Mouse (Mus musculus) neural tube, embryonic 12.5 days (tissue): Measurements from ENCODE around the gene Rnf11. TPM values are rescaled to one million over a fixed set of nuclear protein-coding genes. Genes with fewer than 3 reads are reported as not detected.
"Not testable (repeated sequence)": the region's sequence is repeated elsewhere in the genome, so short reads cannot be mapped to it uniquely, and the experiment has no call there.

Experiments used
- ATAC-seq: fragments of 200-750 bp; cut with Nextera tagmentation; 2 replicates; pipeline ENCODE4 v1.8.0; 2017; ENCODE audit warnings: low read depth, mild to moderate bottlenecking, moderate TSS enrichment, moderate library complexity; ENCODE audit not compliant: low FRiP score
- H3K27ac ChIP-seq: fragments of 300-500 bp; sonication (generic); 2 replicates; pipeline ENCODE4 v1.5.1; 2016
- H3K27me3 ChIP-seq: fragments of 300-500 bp; sonication (generic); replicated peaks from 2 replicates; pipeline ENCODE4 v1.6.1; 2016; ENCODE audit warnings: mild to moderate bottlenecking
- H3K36me3 ChIP-seq: fragments of 300-500 bp; sonication (generic); 2 replicates; pipeline ENCODE4 v1.6.1; 2016; ENCODE audit warnings: mild to moderate bottlenecking
- H3K4me1 ChIP-seq: fragments of 300-500 bp; sonication (generic); 2 replicates; pipeline ENCODE4 v1.6.1; 2016
- H3K4me2 ChIP-seq: fragments of 300-500 bp; sonication (generic); replicated peaks from 2 replicates; pipeline ENCODE4 v1.6.1; 2016; ENCODE audit warnings: mild to moderate bottlenecking
- H3K4me3 ChIP-seq: fragments of 300-500 bp; sonication (generic); 2 replicates; pipeline ENCODE4 v1.5.1; 2016
- H3K9ac ChIP-seq: fragments of 300-500 bp; sonication (generic); 2 replicates; pipeline ENCODE4 v1.6.1; 2016; ENCODE audit warnings: mild to moderate bottlenecking
- H3K9me3 ChIP-seq: fragments of 300-500 bp; sonication (generic); 2 replicates; pipeline ENCODE4 v1.6.1; 2016; ENCODE audit warnings: mild to moderate bottlenecking
- WGBS: fragments of 180-500 bp; shearing (Covaris S2); methylation state at CpG from one replicate; pipeline ENCODE4 v1.1.7; 2016; 5-methylcytosine and 5-hydroxymethylcytosine counted together
- polyA plus RNA-seq: library from polyadenylated mRNA; unstranded; fragments of >200 nt; fragmentation: Nextera tagmentation; extraction: Ambion mirVana; gene quantifications from 2 replicates; pipeline ENCODE4 v1.2.1, GENCODE M21; 2016

Rnf11 gene
- polyA plus RNA-seq, 1 experiment from 2014 or later = 71.0 TPM

DNA sequence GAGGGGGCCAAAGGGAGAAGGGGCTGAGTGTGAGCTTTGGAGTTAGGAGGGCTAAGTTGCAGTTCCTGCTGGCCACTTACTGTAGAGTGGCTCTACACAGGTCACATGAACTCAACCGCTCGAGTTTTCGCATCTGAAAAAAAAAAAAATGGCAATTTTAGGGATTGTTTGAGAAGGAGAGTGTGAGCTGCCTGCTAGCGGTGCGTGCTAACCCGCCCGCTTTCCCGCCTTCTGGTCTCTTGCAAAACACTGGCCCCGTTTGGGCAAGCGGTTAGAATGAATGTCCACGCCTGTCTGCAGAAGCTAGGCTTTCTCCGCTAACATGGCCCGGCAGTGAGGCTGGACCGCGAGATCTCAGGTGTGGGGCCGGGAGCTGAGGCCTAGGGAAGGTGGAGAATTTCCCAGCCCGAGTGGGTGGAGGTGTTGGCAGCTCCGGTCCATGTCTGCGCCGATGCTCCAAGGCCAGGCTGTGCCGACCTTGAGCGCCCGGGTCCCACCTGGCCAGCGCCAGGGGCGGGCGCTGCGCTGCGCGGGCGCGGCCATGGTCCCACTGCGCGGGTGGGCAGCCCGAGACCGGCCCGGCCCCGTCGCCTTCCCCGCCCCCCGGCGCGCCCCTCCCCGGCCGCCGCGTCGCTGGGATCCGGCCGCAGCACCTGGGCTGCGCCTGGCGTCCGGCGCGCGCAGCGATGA lies 77.9 kb downstream of the Rnf11 start, which contains the start of gene Ttc39a:
Gene Ttc39a (plus strand): TSS at position 138 of the 690 bp plus-strand sequence.
- H3K4me3 ChIP-seq = peak within 1 kb of the TSS; percentile 65
- peaks cover 21% of the 10 kb centered on the region for H3K4me1 ChIP-seq
- no peaks in the 10 kb centered on the region for H3K9me3 ChIP-seq
- no peak within 1 kb of the TSS for H3K27ac ChIP-seq
- no peaks in the 10 kb centered on the region for H3K36me3 ChIP-seq
- peak within 1 kb of the TSS; percentile 98 for H3K4me2 ChIP-seq
- peak; percentile 49 for ATAC-seq
- H3K27me3 ChIP-seq = peaks cover 15% of the 10 kb centered on the region; the same call in 1 of the 2 replicates
- WGBS = 1% methylated on average over 56 of the region's 56 CpGs
- H3K9ac ChIP-seq = peak within 1 kb of the TSS; percentile 75

DNA sequence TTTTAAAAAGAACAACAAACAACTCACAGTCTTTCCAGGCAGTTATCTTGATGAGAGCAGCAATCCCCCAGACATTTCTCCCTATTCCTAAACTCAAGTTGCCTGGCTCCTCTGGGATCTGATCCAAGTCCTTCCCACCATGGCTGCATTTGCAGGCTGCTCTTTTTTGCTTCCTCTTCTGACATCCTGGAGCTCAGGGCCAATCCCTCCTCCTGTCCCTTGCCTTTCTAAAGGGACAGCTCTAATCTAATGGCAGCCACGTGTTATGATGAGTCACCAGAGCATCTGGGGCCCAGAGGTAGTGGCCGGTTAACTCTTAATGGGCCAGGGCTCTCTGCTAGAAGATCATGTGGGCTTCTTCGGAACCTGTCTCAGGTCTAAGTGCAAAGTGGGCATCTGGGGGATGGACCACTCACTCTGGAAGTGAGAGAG lies 78.5 kb downstream of the Rnf11 start:
- WGBS = 8% methylated on average over 3 of the region's 3 CpGs
- 0 out of 2 replicates have a peak overlapping the region, but pooled peaks have one; percentile 75 for H3K9ac ChIP-seq
- no peak overlapping the region for H3K27ac ChIP-seq
- peak; percentile 28; the same call in 1 of the 2 replicates for ATAC-seq
- peaks cover 15% of the 10 kb centered on the region; the same call in 1 of the 2 replicates for H3K27me3 ChIP-seq
- peaks cover 21% of the 10 kb centered on the region for H3K4me1 ChIP-seq
- H3K9me3 ChIP-seq = no peaks in the 10 kb centered on the region
- H3K4me2 ChIP-seq = peak overlapping the region; percentile 98
- peak overlapping the region; percentile 65 for H3K4me3 ChIP-seq
- no peaks in the 10 kb centered on the region for H3K36me3 ChIP-seq

DNA sequence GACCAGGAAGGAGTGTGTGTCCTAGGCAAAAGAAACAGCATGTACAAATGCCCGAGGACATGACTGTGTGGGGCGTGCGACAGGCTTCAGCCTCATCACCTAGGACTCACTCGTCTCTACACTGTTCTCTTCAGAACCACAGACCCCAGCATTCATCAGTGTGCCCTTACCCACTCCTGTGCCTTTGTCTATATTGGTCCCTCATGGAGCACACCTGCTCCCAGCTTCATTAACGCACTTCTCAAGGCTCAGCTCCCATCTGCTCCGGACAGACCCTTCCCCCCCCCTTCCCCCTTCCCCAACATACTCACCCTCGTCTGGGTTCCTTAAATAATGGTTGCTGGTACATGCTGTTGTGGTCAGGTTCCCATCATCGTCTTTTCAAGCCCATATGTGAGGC lies 79.1 kb downstream of the Rnf11 start:
- H3K4me1 ChIP-seq = peaks cover 21% of the 10 kb centered on the region
- peak; percentile 12; the same call in 1 of the 2 replicates for ATAC-seq
- H3K27me3 ChIP-seq = peaks cover 15% of the 10 kb centered on the region; the same call in 1 of the 2 replicates
- WGBS = 58% methylated on average over 8 of the region's 8 CpGs
- H3K4me2 ChIP-seq = 0 out of 2 replicates have a peak overlapping the region, but pooled peaks have one; percentile 98
- no peaks in the 10 kb centered on the region for H3K36me3 ChIP-seq
- no peak overlapping the region for H3K27ac ChIP-seq
- H3K9ac ChIP-seq = no peak overlapping the region
- no peak overlapping the region for H3K4me3 ChIP-seq
- no peaks in the 10 kb centered on the region for H3K9me3 ChIP-seq

DNA sequence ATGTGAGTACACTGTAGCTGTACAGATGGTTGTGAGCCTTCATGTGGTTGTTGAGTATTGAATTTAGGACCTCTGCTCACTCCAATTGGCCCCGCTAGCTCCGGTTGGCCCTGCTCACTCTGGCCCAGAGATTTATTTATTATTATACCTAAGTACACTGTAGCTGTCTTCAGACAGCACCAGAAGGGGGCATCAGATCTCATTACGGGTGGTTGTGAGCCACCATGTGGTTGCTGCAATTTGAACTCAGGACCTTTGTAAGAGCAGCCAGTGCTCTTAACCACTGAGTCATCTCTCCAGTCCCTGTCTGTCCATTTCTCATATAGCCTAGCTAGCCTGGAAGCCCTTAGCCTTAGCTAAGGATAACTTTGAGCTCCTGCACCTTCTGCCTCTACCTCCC lies 79.6 kb downstream of the Rnf11 start:
- H3K4me2 ChIP-seq, H3K4me3 ChIP-seq, ATAC-seq, H3K9me3 ChIP-seq, H3K36me3 ChIP-seq, H3K27ac ChIP-seq, H3K9ac ChIP-seq: not testable (repeated sequence)
- H3K4me1 ChIP-seq = peaks cover 21% of the 10 kb centered on the region
- WGBS = 93% methylated on average over 3 of the region's 3 CpGs
- H3K27me3 ChIP-seq = peaks cover 15% of the 10 kb centered on the region; the same call in 1 of the 2 replicates

DNA sequence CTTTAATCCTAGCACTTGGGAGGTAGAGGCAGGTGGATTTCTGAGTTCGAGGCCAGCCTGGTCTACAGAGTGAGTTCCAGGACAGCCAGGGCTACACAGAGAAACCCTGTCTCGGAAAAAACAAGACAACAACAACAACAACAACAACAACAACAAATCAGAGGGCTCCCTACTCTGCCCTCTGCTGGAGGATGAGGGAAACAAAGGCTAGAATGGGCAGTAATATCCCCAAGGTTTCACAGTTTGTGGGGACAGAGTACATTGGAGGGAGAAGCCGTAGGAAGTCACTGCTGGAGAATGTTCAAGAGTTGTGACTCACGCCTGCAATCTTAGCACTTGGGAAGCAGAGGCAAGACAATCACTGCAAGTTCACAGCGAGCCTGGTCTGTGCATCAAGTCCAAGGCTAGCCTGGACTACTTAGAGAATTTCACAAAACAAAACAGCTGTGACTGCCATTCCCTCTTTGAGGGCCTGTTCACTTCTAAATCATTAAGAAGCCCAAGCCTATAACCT lies 83.3 kb downstream of the Rnf11 start:
- Histone ChIP-seq H3K9ac (no peak overlapping the region), H3K4me1 (peaks cover 12% of the 10 kb centered on the region), H3K27ac (no peak overlapping the region), H3K4me2 (no peak overlapping the region), H3K36me3 (no peaks in the 10 kb centered on the region), H3K9me3 (no peaks in the 10 kb centered on the region), H3K27me3 (0 out of 2 replicates have a peak, but pooled peaks cover 6% of the 10 kb centered on the region), H3K4me3 (no peak overlapping the region)
- ATAC-seq = no peak
- 77% methylated on average over 5 of the region's 5 CpGs for WGBS

Other genes starting within 250 kb of the Rnf11 start
- gene Eps15, start 204.5 kb downstream of the Rnf11 start, polyA plus RNA-seq = 62.3 and 71.7 TPM in 2 replicates
- gene Ttc39a, start 78.1 kb downstream of the Rnf11 start, polyA plus RNA-seq = 1.2 and 1.3 TPM in 2 replicates
- not detected in 2 replicates for gene 4930522H14Rik, start 46.6 kb upstream of the Rnf11 start, polyA plus RNA-seq
- gene Cdkn2c, start 182.5 kb upstream of the Rnf11 start, polyA plus RNA-seq = 6.8 and 7.5 TPM in 2 replicates
- gene Faf1, start 191.9 kb upstream of the Rnf11 start, polyA plus RNA-seq = 41.7 and 46.1 TPM in 2 replicates